Mouse (Mus musculus) spleen, adult 2 months (tissue): ENCODE data around the gene Efna5.

Experiments
- CTCF ChIP-seq: fragments of 200-500 bp; IDR thresholded peaks from 2 replicates; pipeline ENCODE4 v1.5.1; 2011; ENCODE audit warnings: mild to moderate bottlenecking, inconsistent platforms; ENCODE audit not compliant: insufficient read depth, insufficient read length, insufficient replicate concordance; ENCODE audit errors: extremely low read depth
- POLR2A ChIP-seq: fragments of 200-500 bp; IDR thresholded peaks from 2 replicates; pipeline ENCODE4 v1.6.1; 2011; ENCODE audit warnings: low read depth, low read length, inconsistent platforms

DNA sequence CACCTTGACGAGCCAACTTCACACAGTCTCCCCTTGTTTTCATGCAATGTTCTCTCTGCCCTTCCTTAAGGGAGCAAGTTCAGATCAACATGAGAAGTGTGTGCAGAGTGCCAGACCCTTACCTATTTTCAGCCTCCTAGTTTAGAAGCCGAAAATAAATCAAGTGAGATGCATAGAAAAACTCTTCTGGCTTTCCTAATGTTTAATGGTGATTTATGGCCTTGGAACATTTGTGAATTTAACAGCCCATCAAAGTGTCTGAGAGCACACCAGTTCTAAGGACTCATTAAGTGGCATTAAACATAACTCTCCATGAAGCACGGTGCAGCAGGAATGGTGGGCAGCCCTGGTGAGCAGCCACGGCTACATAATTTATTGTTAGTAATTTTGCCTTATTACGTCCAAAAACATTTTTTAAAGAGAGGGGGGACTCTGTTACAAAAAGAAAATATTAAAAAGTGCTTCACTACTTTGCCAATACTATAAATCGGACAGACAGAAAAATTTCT is 44.5 kb downstream of the Efna5 start:
- no peak for TF ChIP-seq POLR2A
- TF ChIP-seq CTCF: no peak
